Comparison of ENCODE assay signal across 7 mouse cellular contexts in the genomic region with DNA sequence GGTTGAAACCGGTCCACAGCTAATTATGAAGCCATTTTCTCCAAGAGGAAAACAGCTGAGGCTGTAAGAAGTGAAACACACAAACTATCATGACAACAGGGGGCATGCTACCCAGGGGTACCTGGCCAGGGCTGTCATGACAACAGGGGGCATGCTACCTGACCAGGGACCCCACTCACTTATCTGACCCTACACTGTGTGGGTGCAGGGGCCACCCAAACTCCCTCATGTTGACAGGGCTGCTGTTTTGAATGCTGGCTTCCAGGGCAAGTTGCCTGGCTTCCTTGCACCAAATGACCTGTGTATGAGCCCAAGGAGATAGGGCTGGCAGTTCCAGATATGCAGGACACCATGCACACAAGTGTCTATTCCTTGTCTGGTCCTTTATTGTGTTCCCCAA. TPM values are rescaled to one million over a fixed set of nuclear protein-coding genes. Genes with fewer than 3 reads are reported as not detected.
DNase-seq lines count a peak whose midpoint lies in the region; ATAC-seq and TF ChIP-seq lines count a peak whose summit lies in the region.

No protein-coding gene starts in this region.

- H3K4me1 ChIP-seq in lung, embryonic 14.5 days (ENCODE audit: insufficient read depth): no peaks in the 10 kb centered on the region
- peaks cover 24% of the 10 kb centered on the region for H3K4me1 ChIP-seq in forebrain, embryonic 10.5 days
- peaks cover 7% of the 10 kb centered on the region for H3K4me1 ChIP-seq in limb, embryonic 11.5 days (ENCODE audit: control insufficient read depth, insufficient read depth, low read length)
- H3K4me1 ChIP-seq in olfactory bulb, adult 2 months (ENCODE audit: control insufficient read depth, insufficient read depth, low read length): peaks cover 20% of the 10 kb centered on the region

- peak overlapping the region; percentile 62 for H3K4me2 ChIP-seq in lung, embryonic 14.5 days
- H3K4me2 ChIP-seq in limb, embryonic 11.5 days (ENCODE audit: low read depth, severe bottlenecking): peak overlapping the region; percentile 78

- no peak overlapping the region for H3K27ac ChIP-seq in lung, embryonic 14.5 days (ENCODE audit: low read depth)
- H3K27ac ChIP-seq in forebrain, embryonic 10.5 days: peak overlapping the region; percentile 95
- no peak overlapping the region for H3K27ac ChIP-seq in limb, embryonic 11.5 days (replicated peaks; ENCODE audit: low read depth, low read length)
- no peak overlapping the region for H3K27ac ChIP-seq in olfactory bulb, adult 2 months (ENCODE audit: insufficient read depth, low read depth, low read length)

- peak overlapping the region; percentile 83 for H3K9ac ChIP-seq in lung, embryonic 14.5 days
- H3K9ac ChIP-seq in limb, embryonic 11.5 days (ENCODE audit: low read length): peak overlapping the region; percentile 87; the same call in 1 of the 2 replicates

- no peaks in the 10 kb centered on the region for H3K9me3 ChIP-seq in lung, embryonic 14.5 days (ENCODE audit: low read depth, low read length)
- H3K9me3 ChIP-seq in forebrain, embryonic 10.5 days: no peaks in the 10 kb centered on the region
- H3K9me3 ChIP-seq in limb, embryonic 11.5 days (ENCODE audit: control insufficient read depth, low read length): no peaks in the 10 kb centered on the region

- DNase-seq in lung, embryonic 14.5 days: no peak
- no peak for DNase-seq in lung, postnatal 10 days
- no peak for DNase-seq in forebrain, embryonic 10.5 days (ENCODE audit: extremely low spot score, low spot score)
- no peak for DNase-seq in limb, embryonic 11.5 days (ENCODE audit: low spot score)
- no peak for DNase-seq in right cerebral cortex, adult 18-20 months
- DNase-seq in cerebellum, adult 11 months: no peak

- peak overlapping the region; percentile 68 for H3K4me3 ChIP-seq in lung, embryonic 14.5 days (ENCODE audit: low read depth, low read length)
- H3K4me3 ChIP-seq in forebrain, embryonic 10.5 days: peak overlapping the region; percentile 70
- peak overlapping the region; percentile 68 for H3K4me3 ChIP-seq in limb, embryonic 11.5 days (ENCODE audit: low read depth, low read length)
- H3K4me3 ChIP-seq in olfactory bulb, adult 2 months (ENCODE audit: insufficient read depth, low read depth, low read length): peak overlapping the region; percentile 86

- no peak for ATAC-seq in lung, embryonic 14.5 days (ENCODE audit: insufficient read depth)
- no peak for ATAC-seq in limb, embryonic 11.5 days (ENCODE audit: insufficient number of reproducible peaks, low FRiP score, low TSS enrichment, low read depth)

- no peak for TF ChIP-seq CTCF in lung, embryonic 14.5 days (IDR thresholded peaks at IDR 0.05; ENCODE audit: low read depth)
- TF ChIP-seq CTCF in olfactory bulb, adult 2 months (IDR thresholded peaks at IDR 0.05; ENCODE audit: insufficient read depth, low read depth, low read length): no peak

- TF ChIP-seq POLR2A in olfactory bulb, adult 2 months (IDR thresholded peaks at IDR 0.05; ENCODE audit: insufficient read depth, low read depth, low read length): no peak

- peaks cover 49% of the 10 kb centered on the region for H3K36me3 ChIP-seq in lung, embryonic 14.5 days (ENCODE audit: insufficient read depth)
- H3K36me3 ChIP-seq in forebrain, embryonic 10.5 days (replicated peaks): peaks cover 60% of the 10 kb centered on the region
- H3K36me3 ChIP-seq in limb, embryonic 11.5 days (ENCODE audit: control insufficient read depth, insufficient read depth, low read length): peaks cover 35% of the 10 kb centered on the region

- no peaks in the 10 kb centered on the region for H3K27me3 ChIP-seq in lung, embryonic 14.5 days (ENCODE audit: insufficient read depth, low read length)
- no peaks in the 10 kb centered on the region for H3K27me3 ChIP-seq in forebrain, embryonic 10.5 days (ENCODE audit: poor library complexity, severe bottlenecking)
- no peaks in the 10 kb centered on the region for H3K27me3 ChIP-seq in limb, embryonic 11.5 days (ENCODE audit: control insufficient read depth, insufficient read depth, low read length)

- WGBS in lung, embryonic 14.5 days: 100% methylated on average over 1 of the region's 1 CpGs
- 91% methylated on average over 1 of the region's 1 CpGs for WGBS in forebrain, embryonic 10.5 days
- WGBS in limb, embryonic 11.5 days: 95% methylated on average over 1 of the region's 1 CpGs
- 76% methylated on average over 1 of the region's 1 CpGs for WGBS in olfactory bulb, adult 2 months

RNA-seq across cellular contexts. Expression of a gene that starts 1.3 kb away (rescaled TPM):
- 2.3 and 3.0 TPM in 2 replicates for polyA plus RNA-seq in lung, embryonic 14.5 days (2014; fragmentation: Nextera tagmentation; extraction: Ambion mirVana)
- 3.1 and 3.3 TPM in 2 replicates for polyA plus RNA-seq in forebrain, embryonic 10.5 days (2016; fragmentation: Nextera tagmentation; extraction: Ambion mirVana)
- 4.1 TPM in 2 replicates for polyA plus RNA-seq in limb, embryonic 11.5 days (2014; fragmentation: Nextera tagmentation; extraction: Ambion mirVana)
- not detected in 2 replicates for polyA plus RNA-seq in olfactory bulb, adult 2 months (2012; ENCODE audit: insufficient read depth, insufficient read length, low replicate concordance, missing spikeins)

RNA-seq across cellular contexts. Expression of a gene that starts 1.3 kb away (rescaled TPM):
- 106 and 113 TPM in 2 replicates for polyA plus RNA-seq in lung, embryonic 14.5 days (2014; fragmentation: Nextera tagmentation; extraction: Ambion mirVana)
- polyA plus RNA-seq in forebrain, embryonic 10.5 days (2016; fragmentation: Nextera tagmentation; extraction: Ambion mirVana): 94.3 and 103 TPM in 2 replicates
- 99.1 and 104 TPM in 2 replicates for polyA plus RNA-seq in limb, embryonic 11.5 days (2014; fragmentation: Nextera tagmentation; extraction: Ambion mirVana)
- not detected in 2 replicates for polyA plus RNA-seq in olfactory bulb, adult 2 months (2012; ENCODE audit: insufficient read depth, insufficient read length, low replicate concordance, missing spikeins)

RNA-seq across cellular contexts. Expression of a gene that starts 17.1 kb away (rescaled TPM):
- 59.4 and 66.1 TPM in 2 replicates for polyA plus RNA-seq in lung, embryonic 14.5 days (2014; fragmentation: Nextera tagmentation; extraction: Ambion mirVana)
- polyA plus RNA-seq in forebrain, embryonic 10.5 days (2016; fragmentation: Nextera tagmentation; extraction: Ambion mirVana): 60.9 and 61.7 TPM in 2 replicates
- 57.5 and 60.1 TPM in 2 replicates for polyA plus RNA-seq in limb, embryonic 11.5 days (2014; fragmentation: Nextera tagmentation; extraction: Ambion mirVana)
- polyA plus RNA-seq in olfactory bulb, adult 2 months (2012; ENCODE audit: insufficient read depth, insufficient read length, low replicate concordance, missing spikeins): not detected in 2 replicates

RNA-seq across cellular contexts. Expression of a gene that starts 17.6 kb away (rescaled TPM):
- polyA plus RNA-seq in lung, embryonic 14.5 days (2014; fragmentation: Nextera tagmentation; extraction: Ambion mirVana): 0.22 and 0.78 TPM in 2 replicates
- 0.50 and 0.82 TPM in 2 replicates for polyA plus RNA-seq in forebrain, embryonic 10.5 days (2016; fragmentation: Nextera tagmentation; extraction: Ambion mirVana)
- polyA plus RNA-seq in limb, embryonic 11.5 days (2014; fragmentation: Nextera tagmentation; extraction: Ambion mirVana): 0.27 and 0.52 TPM in 2 replicates
- polyA plus RNA-seq in olfactory bulb, adult 2 months (2012; ENCODE audit: insufficient read depth, insufficient read length, low replicate concordance, missing spikeins): not detected in 2 replicates

RNA-seq across cellular contexts. Expression of a gene that starts 23.6 kb away (rescaled TPM):
- polyA plus RNA-seq in lung, embryonic 14.5 days (2014; fragmentation: Nextera tagmentation; extraction: Ambion mirVana): 1.4 TPM in 1 of 2 replicates, not detected in the other
- 1.5 and 1.9 TPM in 2 replicates for polyA plus RNA-seq in forebrain, embryonic 10.5 days (2016; fragmentation: Nextera tagmentation; extraction: Ambion mirVana)
- polyA plus RNA-seq in limb, embryonic 11.5 days (2014; fragmentation: Nextera tagmentation; extraction: Ambion mirVana): 1.4 and 2.4 TPM in 2 replicates
- not detected in 2 replicates for polyA plus RNA-seq in olfactory bulb, adult 2 months (2012; ENCODE audit: insufficient read depth, insufficient read length, low replicate concordance, missing spikeins)

Comparison
In these comparisons a context has a peak if more than half of its experiments do, and no peak if none do; other contexts are left out.
1. RNA of a gene that starts 17.1 kb away (polyA plus RNA-seq): 59.4 to 66.1 TPM in lung, embryonic 14.5 days, 60.9 to 61.7 TPM in forebrain, embryonic 10.5 days and 57.5 to 60.1 TPM in limb, embryonic 11.5 days; not detected in olfactory bulb, adult 2 months; every median in the first group is over 10 times any median in the second.
2. Peak in every context shown above with its lines, with median percentiles within 50 percentile points of each other: H3K4me3 ChIP-seq.